Mouse (Mus musculus) midbrain, embryonic 14.5 days (tissue): ENCODE results near the gene Plekhg5. TPM values are rescaled to one million over a fixed set of nuclear protein-coding genes. Genes with fewer than 3 reads are reported as not detected.

Source experiments
- ATAC-seq: fragments of 200-750 bp; cut with Nextera tagmentation; 2 replicates; pipeline ENCODE4 v1.8.0; 2017; ENCODE audit warnings: moderate number of reproducible peaks, moderate library complexity; ENCODE audit not compliant: low FRiP score, low TSS enrichment
- DNase-seq: peaks from one replicate; pipeline ENCODE4 v3.0.0-alpha.2; 2015
- H3K27ac ChIP-seq: fragments of 300-500 bp; sonication (generic); replicated peaks from 2 replicates; pipeline ENCODE4 v1.5.1; 2014; ENCODE audit warnings: mild to moderate bottlenecking, low read depth, low read length, moderate library complexity
- H3K27me3 ChIP-seq: fragments of 300-500 bp; sonication (generic); 2 replicates; pipeline ENCODE4 v1.6.1; 2014; ENCODE audit warnings: low read length, control low read depth, mixed read lengths; ENCODE audit not compliant: control insufficient read depth, insufficient read depth
- H3K36me3 ChIP-seq: fragments of 300-500 bp; sonication (generic); 2 replicates; pipeline ENCODE4 v1.6.1; 2014; ENCODE audit warnings: low read length, control low read depth; ENCODE audit not compliant: control insufficient read depth, insufficient read depth
- H3K4me1 ChIP-seq: fragments of 300-500 bp; sonication (generic); 2 replicates; pipeline ENCODE4 v1.6.1; 2014; ENCODE audit warnings: mild to moderate bottlenecking, antibody characterized with exemption, low read length, control low read depth; ENCODE audit not compliant: control insufficient read depth, insufficient read depth
- H3K4me2 ChIP-seq: fragments of 300-500 bp; sonication (generic); 2 replicates; pipeline ENCODE4 v1.6.1; 2014; ENCODE audit warnings: mild to moderate bottlenecking, low read length, moderate library complexity
- H3K4me3 ChIP-seq: fragments of 300-500 bp; sonication (generic); replicated peaks from 2 replicates; pipeline ENCODE4 v1.5.1; 2014; ENCODE audit warnings: low read depth, low read length
- H3K9ac ChIP-seq: fragments of 300-500 bp; sonication (generic); replicated peaks from 2 replicates; pipeline ENCODE4 v1.6.1; 2014; ENCODE audit warnings: mild to moderate bottlenecking, low read length, moderate library complexity
- H3K9me3 ChIP-seq: fragments of 300-500 bp; sonication (generic); 2 replicates; pipeline ENCODE4 v1.6.1; 2016; ENCODE audit warnings: low read length, control low read depth, mixed read lengths; ENCODE audit not compliant: control insufficient read depth
- WGBS: fragments of 180-500 bp; shearing (Covaris S2); extraction: QIAGEN DNeasy Blood & Tissue Kit; methylation state at CpG from one replicate; pipeline ENCODE4 v1.1.7; 2014; 5-methylcytosine and 5-hydroxymethylcytosine counted together
- polyA plus RNA-seq: library from polyadenylated mRNA; unstranded; fragments of >200 nt; fragmentation: Nextera tagmentation; extraction: Ambion mirVana; gene quantifications from 2 replicates; pipeline ENCODE4 v1.2.1, GENCODE M21; 2014

Plekhg5 gene
- polyA plus RNA-seq, 1 experiment from 2014 or later, result 8.0 TPM

DNA sequence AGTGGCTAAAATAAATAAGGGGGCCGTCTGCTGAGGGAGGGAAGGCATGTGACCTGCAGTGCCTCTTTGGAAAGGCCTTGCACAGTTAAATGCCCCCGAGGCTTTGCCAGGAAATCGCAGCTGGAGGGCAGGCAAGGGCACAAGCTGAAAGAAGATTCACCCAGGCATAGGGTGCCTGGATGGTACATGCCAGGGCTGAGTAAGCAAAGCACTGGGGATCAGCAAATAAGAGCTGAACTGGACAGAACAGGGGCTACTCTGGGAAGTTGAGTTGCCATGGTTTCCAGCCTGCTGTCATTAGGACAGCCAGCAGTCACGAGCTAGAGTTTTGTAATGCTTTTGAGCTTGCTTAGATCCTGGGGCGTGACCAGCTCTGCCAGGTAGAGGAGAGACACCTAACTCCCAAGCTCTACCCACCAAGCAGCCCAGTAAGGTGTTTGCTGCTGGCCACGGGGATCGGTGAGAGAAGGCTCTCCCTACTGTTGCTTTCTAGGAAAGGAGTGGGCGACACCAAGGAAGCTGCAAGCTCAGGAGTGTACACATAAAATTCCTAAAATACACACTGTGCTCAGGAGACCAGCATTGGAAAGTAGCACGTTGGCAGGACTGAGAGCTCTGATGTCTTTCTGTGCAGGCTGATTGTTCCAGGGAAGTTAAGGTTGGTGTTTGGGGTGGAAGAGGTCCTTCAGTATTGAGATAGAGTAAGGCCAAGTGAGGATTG lies 9.7 kb upstream of the Plekhg5 start:
- 74% methylated on average over 9 of the region's 9 CpGs for WGBS
- no peak overlapping the region for H3K27ac ChIP-seq

DNA sequence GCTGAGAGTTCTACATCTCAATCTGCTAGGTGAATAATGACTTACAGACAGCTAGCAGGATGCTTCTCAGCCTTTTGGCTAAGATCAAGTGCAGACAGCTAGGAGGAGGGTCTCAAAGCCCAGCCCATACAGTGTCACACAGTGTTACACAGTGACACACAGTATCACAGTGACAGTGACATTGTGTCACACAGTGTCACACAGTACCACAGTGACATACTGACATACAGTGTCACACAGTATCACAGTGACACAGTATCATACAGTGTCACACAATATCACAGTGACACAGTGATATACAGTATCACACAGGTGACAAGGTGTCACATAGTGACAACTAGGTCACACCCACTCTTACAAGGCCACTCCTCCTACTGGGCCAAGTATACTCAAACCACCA lies 5.0 kb upstream of the Plekhg5 start:
- no peak overlapping the region for H3K4me3 ChIP-seq
- no peak overlapping the region for H3K4me2 ChIP-seq
- peaks cover under 1% of the 10 kb centered on the region; the same call in 1 of the 2 replicates for H3K4me1 ChIP-seq
- no peak for ATAC-seq
- DNase-seq, result no peak
- no peak overlapping the region for H3K9ac ChIP-seq
- no peak overlapping the region for H3K27ac ChIP-seq
- no peaks in the 10 kb centered on the region for H3K36me3 ChIP-seq
- H3K9me3 ChIP-seq, result no peaks in the 10 kb centered on the region
- no peaks in the 10 kb centered on the region for H3K27me3 ChIP-seq

More for the DNA sequence above, 9.7 kb upstream of the Plekhg5 start:
- Histone ChIP-seq H3K9ac (no peak overlapping the region), H3K36me3 (peaks cover 37% of the 10 kb centered on the region), H3K4me1 (no peaks in the 10 kb centered on the region), H3K27me3 (no peaks in the 10 kb centered on the region), H3K4me3 (no peak overlapping the region), H3K4me2 (no peak overlapping the region), H3K9me3 (no peaks in the 10 kb centered on the region)
- DNase-seq (no peak), ATAC-seq (no peak)

DNA sequence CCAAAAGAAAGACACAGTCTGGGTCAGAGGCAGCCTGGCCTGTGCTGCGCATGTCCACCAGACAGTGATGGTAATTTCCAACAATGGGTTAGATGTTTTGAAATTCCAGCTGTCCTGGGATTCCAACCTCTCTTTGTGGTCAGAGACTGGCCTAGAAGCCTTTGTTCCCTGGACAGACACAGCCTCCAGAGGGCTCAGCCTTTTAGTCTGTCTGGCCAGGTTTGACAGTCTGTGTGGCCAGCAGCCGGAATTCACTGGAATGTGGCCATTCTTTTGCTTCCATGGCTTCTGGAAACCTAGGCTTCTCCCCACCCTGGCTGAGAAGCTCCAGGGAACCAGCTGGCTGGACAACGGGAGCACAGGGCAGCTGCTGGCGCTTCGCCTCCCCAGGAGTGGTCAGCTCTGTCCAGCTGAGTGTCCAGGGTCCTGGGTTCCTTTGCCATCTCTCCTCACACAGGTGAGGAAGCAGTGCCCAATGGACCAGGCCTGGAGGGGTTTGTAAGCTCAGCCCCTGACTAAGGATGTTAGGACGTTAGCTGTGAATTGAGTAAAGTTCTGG lies 4.1 kb upstream of the Plekhg5 start:
- Histone ChIP-seq H3K9me3 (no peaks in the 10 kb centered on the region), H3K9ac (no peak overlapping the region), H3K27me3 (no peaks in the 10 kb centered on the region), H3K27ac (no peak overlapping the region), H3K36me3 (no peaks in the 10 kb centered on the region), H3K4me1 (peaks cover 6% of the 10 kb centered on the region), H3K4me3 (no peak overlapping the region), H3K4me2 (no peak overlapping the region)
- WGBS, result 67% methylated on average over 6 of the region's 6 CpGs
- ATAC-seq, result no peak
- no peak for DNase-seq

DNA sequence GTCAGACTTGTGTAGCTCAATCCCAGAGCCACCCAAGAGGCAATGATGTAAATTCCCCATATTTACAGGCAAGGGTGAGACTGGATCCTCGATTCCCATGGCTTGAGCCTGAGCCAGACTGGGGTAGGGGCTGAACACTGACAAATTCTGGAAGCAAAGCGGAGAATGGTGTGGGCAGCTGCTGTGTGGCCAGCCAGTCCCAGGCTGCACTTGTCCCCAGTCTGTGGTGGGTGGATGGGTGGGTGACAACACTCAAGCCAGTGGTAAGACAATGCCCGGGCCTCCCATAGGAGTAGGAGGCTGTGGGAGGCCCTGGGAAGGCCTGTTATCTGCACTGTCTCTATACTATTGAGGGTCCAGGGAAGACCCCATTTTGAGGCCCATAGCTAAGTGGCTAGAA lies 3.1 kb upstream of the Plekhg5 start:
- Histone ChIP-seq H3K9ac (no peak overlapping the region), H3K4me1 (peaks cover 6% of the 10 kb centered on the region), H3K9me3 (no peaks in the 10 kb centered on the region), H3K36me3 (no peaks in the 10 kb centered on the region), H3K27me3 (no peaks in the 10 kb centered on the region), H3K4me3 (no peak overlapping the region), H3K27ac (no peak overlapping the region), H3K4me2 (no peak overlapping the region)
- no peak for ATAC-seq
- DNase-seq, result no peak
- WGBS, result 83% methylated on average over 3 of the region's 3 CpGs

DNA sequence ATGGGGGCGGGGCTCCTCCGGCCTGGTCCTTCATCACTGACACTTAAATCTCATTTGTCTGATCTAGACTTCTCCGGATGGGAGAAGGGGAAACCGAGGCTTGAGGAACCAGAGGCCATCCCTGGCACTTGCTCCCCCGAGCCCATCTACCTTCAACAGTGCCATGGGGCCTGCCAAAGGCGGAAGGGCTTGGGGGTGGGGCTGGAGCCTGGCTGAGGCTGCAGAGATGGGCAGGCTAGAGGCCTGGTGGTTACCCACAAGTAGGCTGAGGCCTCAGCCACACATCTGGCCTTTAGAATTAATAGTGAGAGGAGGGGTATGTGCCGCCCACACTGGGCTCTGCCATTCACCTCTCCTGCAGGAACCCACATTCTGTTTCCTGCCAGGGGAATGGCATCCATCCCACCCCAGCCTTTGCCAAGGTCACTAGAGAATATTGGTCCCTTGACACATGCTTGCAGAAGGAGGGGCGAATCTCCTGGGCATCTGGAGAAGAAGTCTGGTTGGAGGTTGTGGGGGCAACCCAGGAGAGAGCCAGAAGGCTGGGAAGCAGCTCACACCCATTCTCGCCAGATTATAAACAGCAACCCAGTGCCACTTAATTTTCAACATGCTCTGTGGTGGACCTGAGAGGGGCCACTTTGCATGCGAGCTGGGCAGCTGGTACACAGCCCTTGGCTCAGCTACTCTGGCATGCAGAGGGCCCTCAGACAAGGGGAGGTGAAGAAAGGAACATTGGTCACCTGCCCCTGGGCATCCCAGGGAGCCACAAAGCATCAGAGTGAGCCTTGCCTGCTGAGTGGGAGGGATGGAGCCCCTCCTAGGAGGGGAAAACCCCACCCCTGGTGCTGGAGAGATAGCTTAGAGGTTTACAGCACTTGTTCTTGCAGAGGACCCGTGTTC lies 1.6 kb upstream of the Plekhg5 start:
- no peaks in the 10 kb centered on the region for H3K9me3 ChIP-seq
- DNase-seq, result no peak
- H3K4me2 ChIP-seq, result no peak overlapping the region
- 78% methylated on average over 11 of the region's 11 CpGs for WGBS
- no peak overlapping the region for H3K27ac ChIP-seq
- no peak overlapping the region for H3K9ac ChIP-seq
- H3K27me3 ChIP-seq, result no peaks in the 10 kb centered on the region
- ATAC-seq, result no peak
- peaks cover 6% of the 10 kb centered on the region for H3K4me1 ChIP-seq
- H3K36me3 ChIP-seq, result no peaks in the 10 kb centered on the region
- H3K4me3 ChIP-seq, result no peak overlapping the region

DNA sequence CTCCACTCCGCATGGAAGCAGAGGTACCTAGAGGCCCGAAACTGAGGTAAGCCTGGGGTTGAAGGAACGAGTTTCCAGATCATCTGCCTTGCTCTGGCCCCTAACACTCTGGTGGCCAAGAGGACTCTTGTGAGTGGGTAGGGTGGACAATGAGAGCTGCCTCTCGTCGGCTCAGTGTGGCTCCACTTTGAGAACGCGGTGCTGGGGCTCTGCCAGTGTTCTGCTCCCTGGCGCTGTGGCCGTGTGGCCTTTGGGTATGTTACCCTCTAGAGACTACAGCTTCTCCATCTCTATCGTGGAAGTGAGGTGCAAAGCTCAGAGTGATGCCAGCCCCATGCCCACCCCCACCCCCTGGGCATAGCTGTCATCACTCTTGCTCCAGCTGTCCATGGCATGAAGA lies 357 bp downstream of the Plekhg5 start:
- Histone ChIP-seq H3K9me3 (no peaks in the 10 kb centered on the region), H3K4me3 (no peak overlapping the region), H3K27me3 (no peaks in the 10 kb centered on the region), H3K27ac (no peak overlapping the region), H3K9ac (no peak overlapping the region), H3K36me3 (no peaks in the 10 kb centered on the region), H3K4me2 (no peak overlapping the region), H3K4me1 (peaks cover 6% of the 10 kb centered on the region)
- ATAC-seq (no peak), DNase-seq (no peak)
- WGBS, result 59% methylated on average over 10 of the region's 10 CpGs

DNA sequence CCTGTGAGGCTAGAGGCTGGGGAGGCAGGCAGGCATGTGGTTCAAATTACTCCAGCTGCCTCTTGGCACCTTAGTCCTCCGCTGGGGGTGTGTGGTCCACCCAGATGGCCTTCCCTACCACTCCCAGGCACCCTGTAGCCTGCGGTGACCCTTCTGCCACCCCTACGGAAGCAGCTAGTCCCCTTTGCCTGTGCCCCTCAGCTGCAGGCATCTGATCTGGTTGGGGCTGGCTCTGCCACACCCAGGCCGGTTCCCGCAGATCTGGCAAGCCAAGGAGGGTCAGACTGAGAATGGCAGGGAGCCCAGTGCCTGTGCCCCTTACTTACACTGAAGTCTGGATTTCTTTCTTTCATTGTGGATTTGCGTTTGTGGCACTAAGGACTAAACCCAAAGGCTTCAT lies 1.4 kb downstream of the Plekhg5 start:
- no peak for DNase-seq
- H3K36me3 ChIP-seq, result no peaks in the 10 kb centered on the region
- H3K4me3 ChIP-seq, result no peak overlapping the region
- H3K9ac ChIP-seq, result no peak overlapping the region
- no peaks in the 10 kb centered on the region for H3K9me3 ChIP-seq
- no peak overlapping the region for H3K27ac ChIP-seq
- no peak for ATAC-seq
- 83% methylated on average over 6 of the region's 6 CpGs for WGBS
- peaks cover 6% of the 10 kb centered on the region for H3K4me1 ChIP-seq
- H3K4me2 ChIP-seq, result no peak overlapping the region
- H3K27me3 ChIP-seq, result no peaks in the 10 kb centered on the region

DNA sequence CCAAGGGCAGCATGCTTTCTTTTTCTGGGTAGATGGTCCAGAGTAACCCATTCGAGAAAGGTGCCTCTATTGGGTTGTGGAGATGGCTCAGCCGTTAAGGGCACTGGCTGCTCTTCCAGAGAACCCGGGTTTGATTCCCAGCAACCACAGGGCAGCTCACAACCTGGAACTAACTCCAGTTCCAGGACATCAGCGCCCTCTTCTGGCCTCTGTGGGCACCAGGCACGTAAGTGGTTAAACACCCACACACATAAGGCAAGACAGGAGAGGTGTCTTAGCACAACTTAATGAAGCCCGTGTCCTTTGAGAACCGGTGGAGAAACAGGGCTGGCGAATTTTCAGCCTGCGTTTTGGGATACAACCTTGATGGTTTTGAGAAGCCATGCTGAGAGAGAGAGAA lies 2.2 kb downstream of the Plekhg5 start:
- DNase-seq (no peak), ATAC-seq (no peak)
- WGBS, result 84% methylated on average over 9 of the region's 9 CpGs
- H3K9me3 ChIP-seq, result no peaks in the 10 kb centered on the region
- H3K9ac ChIP-seq, result no peak overlapping the region
- H3K36me3 ChIP-seq, result no peaks in the 10 kb centered on the region
- H3K4me3 ChIP-seq, result no peak overlapping the region
- H3K4me1 ChIP-seq, result peaks cover 6% of the 10 kb centered on the region
- H3K27me3 ChIP-seq, result no peaks in the 10 kb centered on the region
- no peak overlapping the region for H3K4me2 ChIP-seq
- H3K27ac ChIP-seq, result no peak overlapping the region
